ENCODE assay signal across 8 mouse cellular contexts in genomic region chr7:10494786-10495521, GRCm38 (mm10). TPM values are rescaled to one million over a fixed set of nuclear protein-coding genes. Genes with fewer than 3 reads are reported as not detected.
DNase-seq lines count a peak whose midpoint lies in the region; ATAC-seq and TF ChIP-seq lines count a peak whose summit lies in the region.

Gene Zik1 (minus strand): TSS chr7:10495394.

- peaks cover 14% of the 10 kb centered on the region; the same call in 1 of the 2 replicates for H3K36me3 ChIP-seq in hindbrain, postnatal 0 days (ENCODE audit: insufficient read depth, low read length)

- WGBS in hindbrain, postnatal 0 days: under 1% methylated on average over 33 of the region's 33 CpGs

- H3K9ac ChIP-seq in hindbrain, postnatal 0 days (replicated peaks; ENCODE audit: low read length): peak within 1 kb of the TSS; percentile 87

- H3K27me3 ChIP-seq in hindbrain, postnatal 0 days (ENCODE audit: insufficient read depth, low read length): no peaks in the 10 kb centered on the region

- H3K4me1 ChIP-seq in hindbrain, postnatal 0 days (ENCODE audit: insufficient read depth, low read length): peaks cover 14% of the 10 kb centered on the region; the same call in 1 of the 2 replicates

- H3K4me2 ChIP-seq in hindbrain, postnatal 0 days (ENCODE audit: low read depth, low read length): peak within 1 kb of the TSS; percentile 77

- no peaks in the 10 kb centered on the region for H3K9me3 ChIP-seq in hindbrain, postnatal 0 days (ENCODE audit: low read length)

- peak; percentile 69 for DNase-seq in adrenal gland, adult 2 months
- DNase-seq in embryo, embryonic 10.5 days (ENCODE audit: low spot score): peak; percentile 94
- DNase-seq in gastrocnemius, postnatal 10 days: peak; percentile 57
- DNase-seq in hindbrain, postnatal 0 days (ENCODE audit: low spot score): peak; percentile 94
- DNase-seq in left cerebral cortex, adult 11 months (ENCODE audit: low spot score): peak; percentile 70
- DNase-seq in lung, postnatal 25 days (ENCODE audit: low spot score): peak; percentile 66
- DNase-seq in retina, embryonic 14.5 days (ENCODE audit: low spot score): peak; percentile 91
- peak; percentile 77 for DNase-seq in thymus, postnatal 4 days

- ATAC-seq in hindbrain, postnatal 0 days: peak; percentile 99

- peak within 1 kb of the TSS; percentile 87 for H3K27ac ChIP-seq in hindbrain, postnatal 0 days

- TF ChIP-seq CTCF in hindbrain, postnatal 0 days (IDR thresholded peaks at IDR 0.05; ENCODE audit: low read depth): no peak; the same call in 1 of the 2 replicates

- H3K4me3 ChIP-seq in hindbrain, postnatal 0 days (ENCODE audit: low read length): peak within 1 kb of the TSS; percentile 64

RNA-seq across cellular contexts. Expression of gene Zik1, which starts in this region (rescaled TPM):
- total RNA-seq in adrenal gland, adult 2 months (2021): 1 to 10 TPM; 1.9 to 2.8 TPM
- 0.10 and 0.13 TPM in 2 replicates for polyA plus RNA-seq in adrenal gland, adult 2 months (2012; rRNA removed)
- 1 to 10 TPM; 2.5 TPM for total RNA-seq in gastrocnemius, postnatal 10 days (2021)
- 12.8 and 20.3 TPM in 2 replicates for total RNA-seq in hindbrain, postnatal 0 days (2014; rRNA removed)
- polyA plus RNA-seq in hindbrain, postnatal 0 days (2015; fragmentation: Nextera tagmentation; extraction: Ambion mirVana): 13.5 TPM in 2 replicates

Comparison
In these comparisons a context has a peak if more than half of its experiments do, and no peak if none do; other contexts are left out.
1. Peak in every context shown above with its lines: DNase-seq, ATAC-seq, H3K4me3 ChIP-seq and H3K27ac ChIP-seq.
2. RNA of gene Zik1 (polyA plus RNA-seq): 13.5 TPM in hindbrain, postnatal 0 days; 0.10 to 0.13 TPM in adrenal gland, adult 2 months; every median in the first group is over 10 times any median in the second.